Mouse (Mus musculus): ENCODE data around the gene Prkg2.

Prkg2 gene

GRCm38 (mm10) chr5:99036596-99037441 lies at the start of gene Prkg2:
TSS of gene Prkg2 (minus strand) at chr5:99037351.
- DNase-seq = no peak

DNA sequence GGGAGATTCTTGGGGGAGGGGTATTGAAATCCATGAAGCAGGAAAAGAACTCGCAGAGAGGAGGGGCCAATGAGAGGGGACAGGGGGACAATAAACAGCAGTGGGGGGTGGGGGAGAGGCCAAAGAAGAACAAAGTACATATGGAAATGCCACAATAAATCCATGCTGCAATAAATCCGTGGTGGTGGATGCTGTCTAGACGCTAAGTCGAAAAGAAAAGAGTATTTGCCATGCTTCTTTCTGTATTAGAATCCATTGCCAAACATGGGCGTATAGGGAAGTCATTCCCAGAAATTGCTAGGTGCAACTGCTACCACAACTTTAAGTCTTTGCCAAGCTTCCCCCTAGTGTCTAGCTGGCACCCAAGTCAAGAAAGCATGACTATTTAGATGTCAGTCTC lies 46.8 kb upstream of the Prkg2 start:
- DNase-seq = no peak

GRCm38 (mm10) chr5:99078375-99078774 lies 41.2 kb upstream of the Prkg2 start:
- no peak for DNase-seq

DNA sequence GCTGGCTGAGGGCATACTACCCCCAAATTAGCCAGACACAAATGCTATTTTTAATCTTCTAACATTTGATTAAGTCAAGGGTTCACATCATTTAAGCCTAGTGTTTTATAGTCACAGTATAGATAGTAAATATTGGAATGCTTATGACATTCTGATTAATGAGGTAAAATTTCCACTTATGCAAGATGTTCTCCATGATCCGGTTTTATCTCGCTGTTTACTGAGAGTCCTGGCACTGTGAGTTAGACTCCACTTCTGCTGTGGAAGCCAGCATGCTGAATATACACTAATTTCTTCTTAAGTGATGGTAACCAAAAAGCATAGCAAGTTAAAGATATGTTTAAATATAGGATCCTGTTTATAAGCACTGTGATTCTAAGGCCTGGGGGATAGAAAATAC lies 31.2 kb upstream of the Prkg2 start:
- no peak for DNase-seq

DNA sequence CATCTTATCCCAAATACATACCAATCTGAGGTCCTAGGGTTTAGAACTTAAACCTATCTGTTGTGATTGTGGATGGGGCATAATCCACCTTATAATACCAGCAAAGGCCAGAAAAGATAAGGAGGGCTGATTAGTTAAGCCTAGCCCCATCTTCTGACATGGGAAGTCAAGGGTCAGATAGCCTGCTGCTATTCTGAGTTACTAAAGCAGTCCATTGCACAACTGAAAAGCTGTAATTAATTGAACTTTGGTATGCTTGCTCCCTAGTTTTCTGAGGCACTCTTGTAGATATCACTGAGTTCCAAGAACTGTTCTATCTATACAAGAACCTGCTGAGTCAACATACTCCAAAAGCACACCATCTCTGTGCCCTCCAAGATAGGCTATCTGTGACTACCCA lies 25.4 kb upstream of the Prkg2 start:
- DNase-seq = no peak

DNA sequence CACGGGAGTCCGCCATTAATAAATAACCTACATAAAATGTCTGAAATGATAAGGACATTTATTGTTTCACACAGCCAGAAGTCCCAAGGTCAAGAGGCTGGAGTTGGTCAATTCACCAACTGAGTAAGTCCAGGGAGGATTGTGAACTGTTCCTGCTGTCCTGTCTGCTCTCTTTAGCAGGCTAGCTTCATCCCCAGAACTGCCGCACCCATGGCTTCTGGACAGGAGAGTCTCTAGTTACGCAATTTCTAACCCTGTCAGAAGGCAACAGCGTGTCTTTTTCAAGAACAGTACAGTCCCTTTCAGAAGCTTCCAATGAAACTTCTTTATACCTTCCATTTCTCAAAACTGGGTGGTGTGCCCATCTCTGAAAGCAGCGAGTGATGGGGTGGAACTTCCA lies 1.9 kb upstream of the Prkg2 start:
- DNase-seq = no peak

DNA sequence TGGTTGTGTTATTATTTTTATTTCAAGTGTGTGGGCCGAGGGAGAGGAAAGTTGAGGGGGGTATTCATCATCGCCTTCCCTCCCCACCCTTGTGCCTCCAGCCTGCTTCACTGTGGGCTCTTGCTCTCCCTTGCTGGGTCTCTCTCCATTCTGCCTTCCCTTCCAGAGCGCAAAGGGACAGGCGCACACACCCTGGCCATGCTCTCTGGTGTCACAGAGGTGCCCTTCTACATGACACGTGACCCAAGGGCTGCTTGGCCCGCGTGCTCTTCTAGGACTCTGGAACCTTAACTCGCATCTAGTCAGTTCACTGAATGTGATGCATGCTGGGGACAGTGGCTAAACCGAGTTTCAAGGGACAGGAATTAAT lies 276 bp upstream of the Prkg2 start:
- no peak for DNase-seq

GRCm38 (mm10) chr5:99035961-99036360 lies 1.2 kb downstream of the Prkg2 start:
- no peak for DNase-seq

- no peak for DNase-seq
Measured at GRCm38 (mm10) chr5:99031551-99032149, 5.5 kb downstream of the Prkg2 start.

GRCm38 (mm10) chr5:99026343-99026742 lies 10.8 kb downstream of the Prkg2 start:
- no peak for DNase-seq

DNA sequence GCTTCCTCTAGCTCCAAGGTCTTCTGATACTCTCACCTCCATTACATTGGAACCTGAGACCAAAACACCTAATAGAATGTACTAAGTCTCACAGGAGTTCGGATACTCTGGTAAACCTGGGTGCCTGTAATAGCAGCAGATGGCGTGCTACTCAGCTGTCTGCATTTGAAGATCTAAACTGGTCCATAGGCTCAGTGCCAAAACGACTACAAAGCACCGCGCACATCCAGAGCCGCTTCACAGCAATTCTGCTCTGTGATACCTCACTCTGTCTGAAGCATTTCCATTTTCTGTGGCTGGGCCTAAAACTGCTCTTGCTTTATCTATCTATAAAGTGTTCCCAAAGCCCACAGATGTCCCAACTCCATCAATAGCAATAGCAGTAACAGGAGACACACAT lies 17.4 kb downstream of the Prkg2 start:
- DNase-seq = no peak

DNA sequence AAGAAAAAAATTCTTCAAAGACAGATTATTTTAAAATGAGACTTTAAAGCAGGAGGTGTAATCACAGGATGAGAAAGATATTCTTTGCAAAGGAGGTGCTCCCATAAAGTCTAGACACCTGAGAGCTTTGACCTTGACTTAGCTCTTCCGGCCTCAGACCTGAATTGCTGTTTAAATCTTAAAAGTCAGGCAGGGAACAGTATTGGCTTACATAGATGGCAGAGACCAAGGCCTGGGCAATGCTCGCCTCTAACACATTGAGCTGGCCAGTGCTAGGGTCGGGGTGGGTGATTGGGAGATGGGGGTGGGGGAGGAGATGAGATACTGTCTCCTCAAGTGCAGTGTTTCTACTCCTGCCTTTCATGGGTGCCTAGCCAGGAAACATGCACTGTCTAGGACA lies 22.0 kb downstream of the Prkg2 start:
- no peak for DNase-seq

GRCm38 (mm10) chr5:99010448-99011151 lies 26.6 kb downstream of the Prkg2 start:
- no peak for DNase-seq

GRCm38 (mm10) chr5:98998104-98998503 lies 39.0 kb downstream of the Prkg2 start:
- no peak for DNase-seq

GRCm38 (mm10) chr5:98995767-98996166 lies 41.4 kb downstream of the Prkg2 start:
- DNase-seq = no peak

DNA sequence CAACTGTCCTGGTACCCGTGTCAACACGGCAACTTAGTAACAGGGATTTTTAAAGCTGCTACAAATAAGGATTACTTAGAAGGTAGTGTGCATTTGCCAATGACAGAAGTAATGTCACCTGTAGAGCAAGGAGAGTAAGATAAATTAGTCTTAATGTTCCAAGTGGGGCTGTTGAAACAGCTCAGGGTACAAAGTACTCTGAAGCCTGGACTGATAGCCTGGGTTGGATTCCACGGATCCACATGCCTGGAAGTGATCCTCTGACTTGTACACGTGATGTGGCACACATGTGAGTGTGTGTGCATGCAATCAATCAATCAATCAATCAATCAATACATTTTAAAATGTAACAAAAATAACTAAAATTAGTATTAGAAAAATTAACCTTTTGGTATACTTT lies 45.6 kb downstream of the Prkg2 start:
- no peak for DNase-seq

DNA sequence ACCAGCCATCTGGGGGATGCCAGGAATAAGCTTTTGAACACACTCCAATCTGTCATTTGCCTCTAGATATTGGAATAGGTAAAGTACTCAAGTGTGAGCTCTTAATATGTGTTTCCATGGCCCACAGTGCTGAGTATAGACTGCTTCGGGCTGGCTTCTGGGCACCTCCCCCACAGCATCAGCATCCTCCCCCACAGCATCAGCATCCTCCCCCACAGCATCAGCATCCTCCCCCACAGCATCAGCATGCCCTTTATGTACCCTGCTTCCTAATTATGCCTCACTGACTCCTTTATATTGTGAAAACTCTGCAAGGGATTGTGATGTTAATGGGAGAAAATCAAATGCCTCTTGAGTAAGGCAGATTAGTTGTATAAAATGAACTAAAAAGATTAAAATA lies 49.5 kb downstream of the Prkg2 start:
- no peak for DNase-seq

DNA sequence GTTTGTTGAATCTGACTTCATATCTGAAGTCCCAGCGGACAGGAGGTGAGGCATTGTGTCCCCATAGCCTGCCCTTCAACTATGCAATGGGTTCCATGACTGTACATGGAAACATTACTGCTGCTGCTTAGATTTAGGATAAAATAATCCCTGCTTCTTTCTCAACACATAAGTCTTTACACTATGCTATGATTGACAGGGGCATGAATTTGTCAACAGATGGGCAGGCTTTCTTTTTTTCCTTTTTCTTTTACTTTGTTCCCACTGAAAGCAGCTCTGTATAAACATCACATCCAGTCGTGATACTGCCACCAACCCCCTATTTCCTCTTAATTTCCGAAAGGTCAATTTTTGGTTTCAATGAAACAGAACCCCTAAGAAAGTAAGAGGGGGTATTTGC lies 50.0 kb downstream of the Prkg2 start:
- DNase-seq = no peak

DNA sequence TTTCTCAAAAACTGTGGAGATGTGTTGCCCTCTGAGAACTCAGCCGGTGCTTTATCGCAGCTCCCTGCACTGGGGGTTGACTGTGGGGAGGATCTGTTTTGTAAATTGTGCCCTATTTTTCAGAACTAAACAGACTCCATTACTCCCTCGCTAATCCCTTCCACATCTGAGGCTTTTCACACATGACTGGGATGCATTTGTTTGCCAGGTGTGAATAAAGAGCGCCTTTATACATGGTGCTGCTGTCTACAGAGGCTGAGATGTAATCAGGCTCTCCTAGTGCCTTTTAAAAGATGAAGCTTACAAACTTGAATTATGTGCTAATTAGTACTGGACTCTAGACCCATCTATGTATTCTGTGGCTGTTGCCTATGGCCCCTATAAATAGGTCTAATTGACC lies 50.7 kb downstream of the Prkg2 start:
- DNase-seq = no peak

- DNase-seq = peak; percentile 8
Measured at GRCm38 (mm10) chr5:98986011-98986410, 51.1 kb downstream of the Prkg2 start.

- DNase-seq = no peak
Measured at GRCm38 (mm10) chr5:98985077-98985476, 52.1 kb downstream of the Prkg2 start.

GRCm38 (mm10) chr5:98981304-98981703 lies 55.8 kb downstream of the Prkg2 start:
- DNase-seq = no peak

GRCm38 (mm10) chr5:98978316-98978715 lies 58.8 kb downstream of the Prkg2 start:
- no peak for DNase-seq
